Mouse (Mus musculus): ENCODE results near the gene Ndufa4. TPM values are rescaled to one million over a fixed set of nuclear protein-coding genes. Genes with fewer than 3 reads are reported as not detected.

Gene Ndufa4
- 60.6 and 65.2 TPM in 2 replicates for polyA plus RNA-seq (2012; rRNA removed)

- Histone ChIP-seq H3K27me3 (ENCODE audit: control insufficient read depth, insufficient read depth, low read length) (no peaks in the 10 kb centered on the region), H3K36me3 (ENCODE audit: control insufficient read depth, insufficient read depth, low read length) (no peaks in the 10 kb centered on the region), H3K4me3 (ENCODE audit: control insufficient read depth, low read depth, low read length) (peak within 1 kb of the TSS; percentile 97), H3K4me1 (ENCODE audit: control insufficient read depth, insufficient read depth, low read length) (no peaks in the 10 kb centered on the region), H3K27ac (ENCODE audit: control insufficient read depth, insufficient read depth, low read depth, low read length) (peak within 1 kb of the TSS; percentile 84)
- TF ChIP-seq CTCF (IDR thresholded peaks at IDR 0.05; ENCODE audit: control insufficient read depth, insufficient read depth, insufficient replicate concordance, low read depth, low read length) (no peak), POLR2A (IDR thresholded peaks at IDR 0.05; ENCODE audit: control insufficient read depth, low read depth, low read length) (peak; percentile 90)
Measured at GRCm38 (mm10) chr6:11907269-11908032, at the start of gene Ndufa4, which contains the start of gene Phf14. Ndufa4 (minus strand) TSS chr6:11907497. Phf14 (plus strand) TSS chr6:11907809.

GRCm38 (mm10) chr6:11948100-11948499 lies 40.8 kb upstream of the Ndufa4 start:
- no peaks in the 10 kb centered on the region for H3K27me3 ChIP-seq (ENCODE audit: control insufficient read depth, insufficient read depth, low read length)
- H3K4me3 ChIP-seq (ENCODE audit: control insufficient read depth, low read depth, low read length) = no peak overlapping the region
- no peak overlapping the region for H3K27ac ChIP-seq (ENCODE audit: control insufficient read depth, insufficient read depth, low read depth, low read length)
- H3K36me3 ChIP-seq (ENCODE audit: control insufficient read depth, insufficient read depth, low read length) = no peaks in the 10 kb centered on the region
- no peaks in the 10 kb centered on the region for H3K4me1 ChIP-seq (ENCODE audit: control insufficient read depth, insufficient read depth, low read length)
- TF ChIP-seq POLR2A (IDR thresholded peaks at IDR 0.05; ENCODE audit: control insufficient read depth, low read depth, low read length) = no peak
- no peak for TF ChIP-seq CTCF (IDR thresholded peaks at IDR 0.05; ENCODE audit: control insufficient read depth, insufficient read depth, insufficient replicate concordance, low read depth, low read length)

GRCm38 (mm10) chr6:11942089-11942488 lies 34.8 kb upstream of the Ndufa4 start:
- Histone ChIP-seq H3K4me3 (ENCODE audit: control insufficient read depth, low read depth, low read length) (no peak overlapping the region), H3K27me3 (ENCODE audit: control insufficient read depth, insufficient read depth, low read length) (no peaks in the 10 kb centered on the region), H3K4me1 (ENCODE audit: control insufficient read depth, insufficient read depth, low read length) (no peaks in the 10 kb centered on the region), H3K36me3 (ENCODE audit: control insufficient read depth, insufficient read depth, low read length) (no peaks in the 10 kb centered on the region), H3K27ac (ENCODE audit: control insufficient read depth, insufficient read depth, low read depth, low read length) (no peak overlapping the region)
- TF ChIP-seq CTCF (IDR thresholded peaks at IDR 0.05; ENCODE audit: control insufficient read depth, insufficient read depth, insufficient replicate concordance, low read depth, low read length) (no peak), POLR2A (IDR thresholded peaks at IDR 0.05; ENCODE audit: control insufficient read depth, low read depth, low read length) (no peak)

DNA sequence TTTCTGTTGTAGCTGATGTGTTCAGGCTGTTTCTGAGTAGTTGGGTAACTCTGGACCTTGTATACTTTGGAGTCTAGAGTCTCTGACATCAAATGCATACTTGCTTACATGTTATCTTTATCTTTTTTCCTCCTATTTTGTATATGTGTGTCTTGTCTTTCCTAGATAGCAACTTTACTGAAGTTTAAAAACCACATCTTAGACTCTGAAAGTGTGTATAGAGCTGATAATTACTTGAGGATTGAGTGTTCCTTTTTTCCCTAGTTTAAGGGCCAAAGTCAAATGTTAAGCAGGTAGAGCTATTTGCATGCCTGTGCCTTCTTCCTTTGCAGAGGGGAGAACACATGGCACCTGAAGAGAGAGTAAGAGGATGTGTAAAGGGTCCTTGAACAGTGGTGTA lies 33.6 kb upstream of the Ndufa4 start:
- H3K27me3 ChIP-seq (ENCODE audit: control insufficient read depth, insufficient read depth, low read length) = no peaks in the 10 kb centered on the region
- no peaks in the 10 kb centered on the region for H3K36me3 ChIP-seq (ENCODE audit: control insufficient read depth, insufficient read depth, low read length)
- TF ChIP-seq CTCF (IDR thresholded peaks at IDR 0.05; ENCODE audit: control insufficient read depth, insufficient read depth, insufficient replicate concordance, low read depth, low read length) = no peak
- TF ChIP-seq POLR2A (IDR thresholded peaks at IDR 0.05; ENCODE audit: control insufficient read depth, low read depth, low read length) = no peak
- H3K4me3 ChIP-seq (ENCODE audit: control insufficient read depth, low read depth, low read length) = no peak overlapping the region
- H3K4me1 ChIP-seq (ENCODE audit: control insufficient read depth, insufficient read depth, low read length) = no peaks in the 10 kb centered on the region
- H3K27ac ChIP-seq (ENCODE audit: control insufficient read depth, insufficient read depth, low read depth, low read length) = no peak overlapping the region

DNA sequence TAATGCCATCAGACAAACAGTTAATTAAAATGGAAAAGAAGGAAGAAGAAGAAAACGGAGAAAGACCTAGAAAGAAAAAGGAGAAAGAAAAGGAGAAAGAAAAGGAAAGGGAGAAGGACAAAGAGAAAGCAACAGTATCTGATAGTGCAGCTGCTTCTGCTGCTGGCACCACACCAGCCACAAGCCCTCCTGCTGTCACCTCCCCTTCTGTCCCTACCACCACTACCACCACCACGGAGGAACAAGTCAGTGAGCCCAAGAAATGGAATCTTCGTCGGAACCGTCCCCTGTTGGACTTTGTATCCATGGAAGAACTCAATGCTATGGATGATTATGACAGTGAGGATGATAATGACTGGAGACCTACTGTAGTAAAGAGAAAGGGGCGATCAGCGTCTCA lies 26.1 kb upstream of the Ndufa4 start:
- no peaks in the 10 kb centered on the region for H3K4me1 ChIP-seq (ENCODE audit: control insufficient read depth, insufficient read depth, low read length)
- TF ChIP-seq CTCF (IDR thresholded peaks at IDR 0.05; ENCODE audit: control insufficient read depth, insufficient read depth, insufficient replicate concordance, low read depth, low read length) = no peak
- no peak for TF ChIP-seq POLR2A (IDR thresholded peaks at IDR 0.05; ENCODE audit: control insufficient read depth, low read depth, low read length)
- H3K36me3 ChIP-seq (ENCODE audit: control insufficient read depth, insufficient read depth, low read length) = no peaks in the 10 kb centered on the region
- H3K4me3 ChIP-seq (ENCODE audit: control insufficient read depth, low read depth, low read length) = no peak overlapping the region
- no peak overlapping the region for H3K27ac ChIP-seq (ENCODE audit: control insufficient read depth, insufficient read depth, low read depth, low read length)
- H3K27me3 ChIP-seq (ENCODE audit: control insufficient read depth, insufficient read depth, low read length) = no peaks in the 10 kb centered on the region

- Histone ChIP-seq H3K4me1 (ENCODE audit: control insufficient read depth, insufficient read depth, low read length) (no peaks in the 10 kb centered on the region), H3K4me3 (ENCODE audit: control insufficient read depth, low read depth, low read length) (no peak overlapping the region), H3K27ac (ENCODE audit: control insufficient read depth, insufficient read depth, low read depth, low read length) (no peak overlapping the region), H3K36me3 (ENCODE audit: control insufficient read depth, insufficient read depth, low read length) (no peaks in the 10 kb centered on the region), H3K27me3 (ENCODE audit: control insufficient read depth, insufficient read depth, low read length) (no peaks in the 10 kb centered on the region)
- TF ChIP-seq POLR2A (IDR thresholded peaks at IDR 0.05; ENCODE audit: control insufficient read depth, low read depth, low read length) (no peak), CTCF (IDR thresholded peaks at IDR 0.05; ENCODE audit: control insufficient read depth, insufficient read depth, insufficient replicate concordance, low read depth, low read length) (no peak)
Measured at GRCm38 (mm10) chr6:11927485-11927884, 20.2 kb upstream of the Ndufa4 start.

- Histone ChIP-seq H3K36me3 (ENCODE audit: control insufficient read depth, insufficient read depth, low read length) (no peaks in the 10 kb centered on the region), H3K4me3 (ENCODE audit: control insufficient read depth, low read depth, low read length) (peak overlapping the region; percentile 93), H3K4me1 (ENCODE audit: control insufficient read depth, insufficient read depth, low read length) (no peaks in the 10 kb centered on the region), H3K27me3 (ENCODE audit: control insufficient read depth, insufficient read depth, low read length) (no peaks in the 10 kb centered on the region), H3K27ac (ENCODE audit: control insufficient read depth, insufficient read depth, low read depth, low read length) (peak overlapping the region; percentile 77)
- TF ChIP-seq CTCF (IDR thresholded peaks at IDR 0.05; ENCODE audit: control insufficient read depth, insufficient read depth, insufficient replicate concordance, low read depth, low read length) (no peak), POLR2A (IDR thresholded peaks at IDR 0.05; ENCODE audit: control insufficient read depth, low read depth, low read length) (no peak; the same call in 1 of the 2 replicates)
Measured at GRCm38 (mm10) chr6:11926082-11926595, 18.8 kb upstream of the Ndufa4 start.
